Mouse (Mus musculus) layer of hippocampus, adult 2 months (tissue): ENCODE results near the gene Fam32a. TPM values are rescaled to one million over a fixed set of nuclear protein-coding genes. Genes with fewer than 3 reads are reported as not detected.

Experiments
- DNase-seq, 2 experiments: peaks; one replicate each; pipeline ENCODE4 v3.0.0; 2022; ENCODE audit warnings: low spot score in 2 of 2
- H3K27ac ChIP-seq: fragments of 200-600 bp; 2 replicates; pipeline ENCODE4 v1.8.1; 2022
- H3K4me3 ChIP-seq: fragments of 200-600 bp; 2 replicates; pipeline ENCODE4 v1.8.1; 2022; ENCODE audit warnings: mild to moderate bottlenecking
- CTCF ChIP-seq: fragments of 200-600 bp; conservative IDR thresholded peaks from 2 replicates; pipeline ENCODE4 v1.8.1; 2022; ENCODE audit warnings: antibody characterized with exemption, mild to moderate bottlenecking, moderate library complexity
- total RNA-seq, 2 experiments: library from RNA; stranded (reverse); gene quantifications; 2 replicates each; pipeline ENCODE4 v1.2.3; 2021

Gene Fam32a
- total RNA-seq, 2 experiments from 2014 or later, result 56.1 to 63.4 TPM

DNA sequence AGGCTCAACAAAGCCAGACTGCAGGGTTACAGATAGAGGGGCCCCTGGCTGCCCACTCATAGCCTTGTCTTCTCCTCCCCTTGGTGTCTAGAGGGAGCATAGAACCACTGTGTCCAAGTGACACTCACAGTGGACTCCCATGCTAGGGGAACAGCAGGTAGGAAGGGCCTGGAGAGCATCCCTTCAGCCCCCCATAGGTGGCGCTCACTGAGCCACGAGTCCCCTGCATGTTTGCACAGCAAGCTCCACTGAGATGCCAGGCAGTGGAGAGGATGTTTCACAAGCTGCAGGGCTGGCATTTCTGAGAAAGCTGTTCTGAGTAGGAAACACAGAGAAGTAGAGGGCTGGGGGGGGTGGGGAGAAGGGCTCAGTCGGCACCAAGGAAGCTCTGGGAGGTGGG is 52.8 kb downstream of the Fam32a start:
- TF ChIP-seq CTCF, result peak; percentile 81
- Histone ChIP-seq H3K27ac (no peak overlapping the region), H3K4me3 (no peak overlapping the region)
- peak; percentile 61 to 71 for DNase-seq

DNA sequence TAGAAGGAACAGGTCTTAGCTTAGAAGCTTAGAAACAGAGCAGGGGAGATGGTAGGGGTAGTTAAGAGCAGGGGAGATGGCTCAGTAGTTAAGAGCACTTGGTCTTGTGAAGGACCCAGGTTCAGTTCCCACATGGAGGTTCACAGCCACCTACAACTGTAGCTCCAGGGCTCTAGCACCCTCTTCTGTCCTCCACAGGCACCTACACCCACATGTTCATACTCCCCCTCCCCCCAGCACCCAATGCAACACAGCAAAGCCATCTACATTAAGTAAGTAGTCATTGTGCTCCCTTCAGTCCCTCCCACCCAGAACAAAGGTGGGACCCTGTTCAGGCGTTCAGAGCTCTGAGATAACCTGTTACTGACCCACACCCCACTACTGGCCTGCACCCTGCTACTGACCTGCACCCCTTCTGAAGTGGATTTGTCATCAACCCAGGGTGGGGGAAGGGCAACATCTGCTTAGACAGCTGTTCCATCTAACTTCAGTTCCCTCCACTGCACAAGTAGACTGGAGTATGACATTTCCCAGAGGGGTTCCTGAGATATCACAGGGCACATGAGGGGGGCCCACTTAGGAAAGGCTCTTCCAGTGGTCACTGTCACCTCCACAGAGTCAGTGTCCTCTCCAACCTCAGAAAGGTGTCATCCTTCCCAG is 53.7 kb downstream of the Fam32a start:
- DNase-seq, result no peak
- no peak overlapping the region for H3K4me3 ChIP-seq
- H3K27ac ChIP-seq, result no peak overlapping the region
- no peak for TF ChIP-seq CTCF

DNA sequence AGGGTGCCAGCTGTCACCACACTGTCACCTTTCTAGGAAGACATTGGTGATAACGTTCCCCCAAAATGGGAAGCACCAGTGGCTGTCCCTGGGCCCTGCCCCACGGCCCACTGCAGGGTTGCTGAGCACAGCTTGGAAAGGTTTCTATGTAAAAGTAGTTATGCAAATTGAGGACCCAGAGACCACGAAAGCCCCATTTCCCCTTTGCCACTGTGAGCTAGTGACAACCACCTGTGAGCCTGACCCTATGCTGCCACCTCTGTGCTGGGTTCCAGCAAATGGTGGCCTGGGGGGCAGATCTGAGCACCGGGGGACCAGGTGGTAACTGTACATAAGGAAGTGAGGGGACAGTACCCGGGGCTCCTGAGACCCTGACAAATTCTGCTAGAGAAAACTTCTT is 54.3 kb downstream of the Fam32a start:
- TF ChIP-seq CTCF, result no peak
- DNase-seq, result no peak
- H3K27ac ChIP-seq, result no peak overlapping the region
- no peak overlapping the region for H3K4me3 ChIP-seq

Other genes starting within 250 kb of the Fam32a start
- not detected for gene Cyp4f18, start 210.1 kb upstream of the Fam32a start, total RNA-seq
- not detected for gene Olfr372, start 178.5 kb upstream of the Fam32a start, total RNA-seq
- gene Olfr373, start 136.6 kb upstream of the Fam32a start, total RNA-seq, result not detected
- gene Olfr374, start 112.7 kb upstream of the Fam32a start, total RNA-seq, result not detected
- 10 to 100 TPM; 25.2 to 25.4 TPM for gene Tpm4, start 84.8 kb upstream of the Fam32a start, total RNA-seq
- 10 to 100 TPM; 35.4 to 36.1 TPM for gene Rab8a, start 58.5 kb upstream of the Fam32a start, total RNA-seq
- under 1 TPM; 0.20 to 0.25 TPM for gene Hsh2d, start 30.1 kb upstream of the Fam32a start, total RNA-seq
- not detected for gene Cib3, start 6.9 kb upstream of the Fam32a start, total RNA-seq
- not detected for gene Gm11034, start 6.1 kb upstream of the Fam32a start, total RNA-seq
- 10 to 100 TPM; 93.4 to 95.1 TPM for gene Ap1m1, start 20.3 kb downstream of the Fam32a start, total RNA-seq
- 1 to 10 TPM; 6.7 to 7.9 TPM for gene Gm10282, start 85.5 kb downstream of the Fam32a start, total RNA-seq
- gene Klf2, start 99.3 kb downstream of the Fam32a start, total RNA-seq, result 10 to 100 TPM in 1 of 2 experiments, 1 to 10 TPM in 1; 9.1 to 17.4 TPM
- gene Eps15l1, start 201.7 kb downstream of the Fam32a start, total RNA-seq, result 10 to 100 TPM; 69.7 to 75.1 TPM
- under 1 TPM; 0.52 to 0.90 TPM for gene Calr3, start 224.1 kb downstream of the Fam32a start, total RNA-seq
- 10 to 100 TPM; 10.9 to 11.7 TPM for gene 1700030K09Rik, start 224.2 kb downstream of the Fam32a start, total RNA-seq